ENCODE assay signal across 10 mouse cellular contexts in genomic region chr5:23502317-23502937, GRCm38 (mm10).
DNase-seq lines count a peak whose midpoint lies in the region; ATAC-seq and TF ChIP-seq lines count a peak whose summit lies in the region.
"Had no signal": no experiment of that assay in that cellular context is flagged by ENCODE, and none has a peak within 500 bp of the region (broad histone marks: within the 10 kb centered on the region; RNA-seq: fewer than 3 reads in every experiment).

No protein-coding gene starts in this region.

- TF ChIP-seq EP300 in ES-Bruce4 (IDR thresholded peaks at IDR 0.05; ENCODE audit: insufficient read depth, low read depth, low read length) = 0 out of 2 replicates have a peak, but pooled peaks have one; percentile 17

- H3K27ac ChIP-seq in heart, embryonic 14.5 days (replicated peaks in 1 of 2; ENCODE audit: control insufficient read depth in 1 of 2, insufficient read depth in 1 of 2, low read depth in 2 of 2, low read length in 2 of 2) = no peak overlapping the region
- no peak overlapping the region for H3K27ac ChIP-seq in ES-Bruce4 (ENCODE audit: insufficient read depth, low read length)
- no peak overlapping the region for H3K27ac ChIP-seq in forebrain, embryonic 15.5 days (replicated peaks)
- H3K27ac ChIP-seq in liver, embryonic 13.5 days = no peak overlapping the region

- no peaks in the 10 kb centered on the region; a peak in 1 of 4 replicates for H3K4me1 ChIP-seq in heart, embryonic 14.5 days (ENCODE audit: control insufficient read depth in 2 of 2, insufficient read depth in 2 of 2, low read length in 2 of 2)
- H3K4me1 ChIP-seq in ES-Bruce4 (ENCODE audit: control insufficient read depth, insufficient read depth, low read length) = peaks cover 2% of the 10 kb centered on the region
- H3K4me1 ChIP-seq in forebrain, embryonic 15.5 days = no peaks in the 10 kb centered on the region
- no peaks in the 10 kb centered on the region for H3K4me1 ChIP-seq in liver, embryonic 13.5 days (replicated peaks)

- no peak for TF ChIP-seq POLR2A in ES-Bruce4 (IDR thresholded peaks at IDR 0.05; ENCODE audit: insufficient read depth, low read length)

- no peaks in the 10 kb centered on the region for H3K27me3 ChIP-seq in heart, embryonic 14.5 days (ENCODE audit: control insufficient read depth, insufficient read depth, low read length)
- no peaks in the 10 kb centered on the region for H3K27me3 ChIP-seq in ES-Bruce4 (ENCODE audit: control insufficient read depth, insufficient read depth, low read length, poor library complexity, severe bottlenecking)
- H3K27me3 ChIP-seq in forebrain, embryonic 15.5 days = no peaks in the 10 kb centered on the region
- no peaks in the 10 kb centered on the region for H3K27me3 ChIP-seq in liver, embryonic 13.5 days

- no peaks in the 10 kb centered on the region for H3K9me3 ChIP-seq in heart, embryonic 14.5 days (ENCODE audit: control insufficient read depth, low read length)
- H3K9me3 ChIP-seq in ES-Bruce4 (replicated peaks; ENCODE audit: control insufficient read depth, insufficient read depth, low read length, poor library complexity, severe bottlenecking) = no peaks in the 10 kb centered on the region
- H3K9me3 ChIP-seq in forebrain, embryonic 15.5 days = no peaks in the 10 kb centered on the region
- no peaks in the 10 kb centered on the region for H3K9me3 ChIP-seq in liver, embryonic 13.5 days (replicated peaks)

- ATAC-seq in heart, embryonic 14.5 days (ENCODE audit: insufficient number of reproducible peaks, insufficient read depth, low FRiP score, low read depth) = peak; percentile 35; the same call in 1 of the 2 replicates
- ATAC-seq in forebrain, embryonic 15.5 days (replicated peaks) = peak; percentile 50
- peak; percentile 41; the same call in 1 of the 2 replicates for ATAC-seq in liver, embryonic 13.5 days (ENCODE audit: low read depth)
- no peak for ATAC-seq in erythroid progenitor cell, adult 5-6 weeks (replicated peaks; ENCODE audit: low FRiP score, poor library complexity, severe bottlenecking)
- no peak for ATAC-seq in megakaryocyte-erythroid progenitor cell, adult 5-6 weeks (replicated peaks; ENCODE audit: low FRiP score, low TSS enrichment, poor library complexity, severe bottlenecking)

- 79% methylated on average over 13 of the region's 13 CpGs for WGBS in heart, embryonic 14.5 days
- 78% methylated on average over 13 of the region's 13 CpGs for WGBS in forebrain, embryonic 15.5 days
- 82% methylated on average over 12 of the region's 13 CpGs for WGBS in liver, embryonic 13.5 days (ENCODE audit: insufficient replicate concordance)

- no peak overlapping the region for H3K4me2 ChIP-seq in heart, embryonic 14.5 days (ENCODE audit: low read length)
- H3K4me2 ChIP-seq in forebrain, embryonic 15.5 days (replicated peaks) = no peak overlapping the region
- H3K4me2 ChIP-seq in liver, embryonic 13.5 days = no peak overlapping the region

- H3K36me3 ChIP-seq in heart, embryonic 14.5 days (ENCODE audit: control insufficient read depth, insufficient read depth, low read length) = peaks cover 93% of the 10 kb centered on the region
- peaks cover 19% of the 10 kb centered on the region for H3K36me3 ChIP-seq in ES-Bruce4 (ENCODE audit: control insufficient read depth, insufficient read depth, low read length, poor library complexity, severe bottlenecking)
- H3K36me3 ChIP-seq in forebrain, embryonic 15.5 days = peaks cover 65% of the 10 kb centered on the region
- peaks cover 64% of the 10 kb centered on the region for H3K36me3 ChIP-seq in liver, embryonic 13.5 days

- TF ChIP-seq CTCF in ES-Bruce4 (IDR thresholded peaks at IDR 0.05; ENCODE audit: low read depth, low read length) = no peak

- no peak overlapping the region for H3K9ac ChIP-seq in heart, embryonic 14.5 days (ENCODE audit: low read length)
- no peak overlapping the region for H3K9ac ChIP-seq in ES-Bruce4 (ENCODE audit: low read depth, poor library complexity, severe bottlenecking)
- no peak overlapping the region for H3K9ac ChIP-seq in forebrain, embryonic 15.5 days (replicated peaks)
- no peak overlapping the region for H3K9ac ChIP-seq in liver, embryonic 13.5 days

- no peak for DNase-seq in heart, adult 18-20 months
- no peak for DNase-seq in liver, embryonic 13.5 days
- DNase-seq in urinary bladder, adult 18-20 months (ENCODE audit: low spot score in 2 of 2) = no peak
- DNase-seq: adrenal gland, postnatal 14 days; layer of hippocampus, postnatal 36 days had no signal

- no peak overlapping the region for H3K4me3 ChIP-seq in heart, embryonic 14.5 days (ENCODE audit: control insufficient read depth in 1 of 2, insufficient read depth in 1 of 2, low read depth in 1 of 2, low read length in 2 of 2)
- H3K4me3 ChIP-seq in ES-Bruce4 (ENCODE audit: low read depth, low read length) = peak overlapping the region; percentile 15; the same call in 1 of the 2 replicates
- H3K4me3 ChIP-seq in forebrain, embryonic 15.5 days = no peak overlapping the region
- H3K4me3 ChIP-seq in liver, embryonic 13.5 days (replicated peaks) = no peak overlapping the region

Comparison
In these comparisons a context has a peak if more than half of its experiments do, and no peak if none do; other contexts are left out.
1. ATAC-seq: peak in heart, embryonic 14.5 days (single experiment), forebrain, embryonic 15.5 days (single experiment) and liver, embryonic 13.5 days (single experiment); none in erythroid progenitor cell, adult 5-6 weeks (single experiment) and megakaryocyte-erythroid progenitor cell, adult 5-6 weeks (single experiment).